Mouse (Mus musculus) ES-Bruce4 (cell line): ENCODE data around the gene Sdc3. TPM values are rescaled to one million over a fixed set of nuclear protein-coding genes. Genes with fewer than 3 reads are reported as not detected.

Experiments used
- H3K27ac ChIP-seq: 2 replicates; pipeline ENCODE4 v1.5.1; 2012; ENCODE audit warnings: low read length, inconsistent platforms; ENCODE audit not compliant: insufficient read depth
- H3K27me3 ChIP-seq: 2 replicates; pipeline ENCODE4 v1.6.1; 2012; ENCODE audit warnings: mild to moderate bottlenecking, low read length, inconsistent platforms; ENCODE audit not compliant: control insufficient read depth, poor library complexity, insufficient read depth, severe bottlenecking
- H3K36me3 ChIP-seq: 2 replicates; pipeline ENCODE4 v1.6.1; 2012; ENCODE audit warnings: inconsistent platforms, mild to moderate bottlenecking, low read length, moderate library complexity; ENCODE audit not compliant: control insufficient read depth, poor library complexity, insufficient read depth, severe bottlenecking
- H3K4me1 ChIP-seq: one replicate; pipeline ENCODE4 v1.8.1; 2011; ENCODE audit warnings: low read length; ENCODE audit not compliant: control insufficient read depth, insufficient read depth
- H3K4me3 ChIP-seq: 2 replicates; pipeline ENCODE4 v1.5.1; 2011; ENCODE audit warnings: low read depth, mild to moderate bottlenecking, low read length
- H3K9ac ChIP-seq: 2 replicates; pipeline ENCODE4 v1.6.1; 2012; ENCODE audit warnings: low read depth, mild to moderate bottlenecking, inconsistent platforms; ENCODE audit not compliant: poor library complexity, severe bottlenecking
- H3K9me3 ChIP-seq: replicated peaks from 2 replicates; pipeline ENCODE4 v1.6.1; 2012; ENCODE audit warnings: mild to moderate bottlenecking, low read length, inconsistent platforms; ENCODE audit not compliant: control insufficient read depth, poor library complexity, insufficient read depth, severe bottlenecking
- CTCF ChIP-seq: IDR thresholded peaks from one replicate; pipeline ENCODE4 v1.8.1; 2011; ENCODE audit warnings: low read depth, low read length
- EP300 ChIP-seq: IDR thresholded peaks from 2 replicates; pipeline ENCODE4 v1.6.1; 2011; ENCODE audit warnings: low read depth, low read length; ENCODE audit not compliant: insufficient read depth
- POLR2A ChIP-seq: IDR thresholded peaks from one replicate; pipeline ENCODE4 v1.8.1; 2011; ENCODE audit warnings: low read length; ENCODE audit not compliant: insufficient read depth
- polyA plus RNA-seq: library from polyadenylated mRNA; stranded (reverse); fragments of >200 nt; gene quantifications from 2 replicates; pipeline ENCODE4 v1.2.4, GENCODE M21; 2011; ENCODE audit warnings: low read depth; ENCODE audit not compliant: missing spikeins, insufficient read depth, insufficient read length

Sdc3 gene
- polyA plus RNA-seq, 1 experiment, result 8.6 TPM

DNA sequence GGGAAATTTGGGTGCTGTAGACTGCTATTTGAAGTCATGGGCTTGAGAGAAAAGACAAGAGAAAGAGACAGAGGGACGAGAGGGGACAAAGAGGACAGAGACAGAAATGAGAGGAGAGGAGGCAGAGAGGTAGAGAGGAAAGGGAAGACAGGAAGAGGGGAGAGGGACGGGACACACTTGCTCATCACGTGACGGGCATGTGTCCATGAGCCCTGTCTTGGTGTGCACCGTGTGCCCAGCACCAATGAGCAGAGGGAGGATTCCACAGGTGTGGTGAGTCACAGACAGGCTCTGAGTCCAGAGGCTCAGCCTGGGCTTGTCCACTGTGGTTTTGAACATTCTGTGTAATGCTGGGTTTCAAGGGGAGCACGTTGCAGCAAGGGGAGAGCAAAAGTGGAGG, 75.6 kb downstream of the Sdc3 start:
- TF ChIP-seq CTCF, result no peak
- TF ChIP-seq POLR2A, result no peak
- no peak for TF ChIP-seq EP300
- Histone ChIP-seq H3K36me3 (no peaks in the 10 kb centered on the region), H3K9me3 (no peaks in the 10 kb centered on the region), H3K4me3 (no peak overlapping the region), H3K4me1 (no peaks in the 10 kb centered on the region), H3K27ac (no peak overlapping the region), H3K9ac (no peak overlapping the region), H3K27me3 (no peaks in the 10 kb centered on the region)

DNA sequence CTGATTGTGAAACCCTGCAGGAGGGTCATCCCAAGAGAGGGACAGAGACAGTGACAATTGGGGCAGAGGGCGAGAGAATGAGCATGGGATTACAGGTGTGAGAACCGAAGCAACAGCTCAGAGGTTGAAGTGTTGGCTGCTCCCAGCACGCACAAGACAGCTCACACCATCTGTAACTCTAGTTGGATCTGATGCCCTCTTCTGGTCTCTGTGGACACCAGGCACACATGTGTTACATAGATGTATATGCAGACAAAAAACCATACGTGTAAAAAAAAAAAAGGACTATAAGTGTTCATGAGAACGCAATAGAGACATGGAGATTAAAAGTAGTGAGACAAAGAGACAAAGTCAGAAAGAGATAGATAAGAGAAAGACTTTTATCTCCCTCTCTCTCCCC, 76.5 kb downstream of the Sdc3 start:
- Histone ChIP-seq H3K27ac (no peak overlapping the region), H3K4me1 (no peaks in the 10 kb centered on the region), H3K36me3 (no peaks in the 10 kb centered on the region), H3K9ac (no peak overlapping the region), H3K27me3 (no peaks in the 10 kb centered on the region), H3K4me3 (no peak overlapping the region), H3K9me3 (no peaks in the 10 kb centered on the region)
- no peak for TF ChIP-seq CTCF
- TF ChIP-seq POLR2A, result no peak
- no peak for TF ChIP-seq EP300

DNA sequence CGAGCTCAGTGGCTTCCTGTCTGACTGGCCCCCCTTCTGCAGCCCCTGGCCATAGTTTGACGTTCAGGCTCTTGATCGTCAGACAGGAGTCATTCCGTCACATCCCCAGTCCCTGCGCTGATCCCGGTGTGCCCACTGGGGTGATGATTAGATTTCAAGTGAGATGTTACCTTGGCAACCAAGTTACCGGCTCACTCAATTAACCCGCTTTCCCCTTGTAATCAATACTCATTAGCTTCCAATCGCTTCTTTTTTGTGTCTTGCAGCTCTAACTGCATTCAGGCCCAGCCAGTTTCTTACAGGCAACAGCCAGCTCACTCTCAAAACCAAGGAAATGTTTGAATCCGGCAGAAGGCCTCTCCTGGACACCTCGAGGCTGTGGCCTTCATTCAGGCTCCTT, 80.1 kb downstream of the Sdc3 start:
- TF ChIP-seq POLR2A (no peak), CTCF (no peak), EP300 (no peak)
- Histone ChIP-seq H3K4me1 (no peaks in the 10 kb centered on the region), H3K4me3 (no peak overlapping the region), H3K9me3 (no peaks in the 10 kb centered on the region), H3K27me3 (no peaks in the 10 kb centered on the region), H3K9ac (no peak overlapping the region), H3K27ac (no peak overlapping the region), H3K36me3 (no peaks in the 10 kb centered on the region)

DNA sequence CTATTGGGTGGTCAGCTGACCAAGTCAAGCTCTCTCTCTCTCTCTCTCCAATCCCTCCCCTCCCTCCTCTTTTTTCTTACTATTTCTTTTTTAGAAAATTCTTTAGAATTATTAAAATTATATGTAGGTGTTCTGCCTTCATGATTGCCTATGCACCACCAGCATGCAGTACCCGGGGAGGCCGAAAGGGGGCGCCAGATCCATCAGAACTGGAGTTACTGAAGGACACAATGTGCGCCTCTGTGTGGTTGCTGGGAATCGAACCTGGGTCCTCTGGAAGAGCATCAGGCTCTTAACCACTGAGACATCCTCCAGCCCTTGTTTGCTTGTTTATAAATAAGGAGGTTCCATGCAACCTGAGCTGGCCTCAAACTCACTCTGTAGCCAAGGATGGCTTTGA, 81.1 kb downstream of the Sdc3 start:
- peak; percentile 64 for TF ChIP-seq CTCF
- TF ChIP-seq POLR2A, result no peak
- Histone ChIP-seq H3K36me3 (no peaks in the 10 kb centered on the region), H3K27me3 (no peaks in the 10 kb centered on the region), H3K9ac (no peak overlapping the region), H3K4me3 (no peak overlapping the region), H3K27ac (no peak overlapping the region), H3K4me1 (no peaks in the 10 kb centered on the region), H3K9me3 (no peaks in the 10 kb centered on the region)

DNA sequence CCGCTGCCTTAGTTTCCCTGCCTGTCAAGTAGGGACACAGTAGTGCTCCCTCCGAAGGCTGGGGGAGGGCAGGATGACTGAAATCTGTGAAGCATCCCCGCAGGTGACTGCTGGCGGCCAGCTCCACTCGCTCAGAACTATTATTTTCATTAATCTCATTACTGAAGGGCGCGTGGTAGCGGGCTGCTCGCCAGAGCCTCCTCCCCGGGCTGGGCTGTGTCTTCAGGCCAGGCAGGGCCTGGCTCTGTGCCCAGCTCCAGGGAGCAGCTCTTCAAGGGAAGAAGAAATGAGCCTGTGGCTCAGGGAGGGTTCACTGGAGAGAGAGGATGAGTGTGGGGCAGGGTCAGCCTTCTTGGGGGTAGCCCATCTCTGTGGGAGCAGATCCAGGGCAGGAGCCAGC, 82.3 kb downstream of the Sdc3 start:
- Histone ChIP-seq H3K4me3 (no peak overlapping the region), H3K27me3 (no peaks in the 10 kb centered on the region), H3K9ac (no peak overlapping the region), H3K4me1 (no peaks in the 10 kb centered on the region), H3K36me3 (no peaks in the 10 kb centered on the region), H3K27ac (no peak overlapping the region), H3K9me3 (no peaks in the 10 kb centered on the region)
- no peak for TF ChIP-seq EP300

Other genes starting within 250 kb of the Sdc3 start
- 52.0 and 55.9 TPM in 2 replicates for gene Nkain1, start 218.4 kb upstream of the Sdc3 start, polyA plus RNA-seq
- gene Pum1, start 129.2 kb upstream of the Sdc3 start, polyA plus RNA-seq, result 111 and 125 TPM in 2 replicates
- 30.2 and 35.4 TPM in 2 replicates for gene Laptm5, start 120.6 kb downstream of the Sdc3 start, polyA plus RNA-seq
- gene Matn1, start 151.8 kb downstream of the Sdc3 start, polyA plus RNA-seq, result 1.9 and 2.4 TPM in 2 replicates